Mouse (Mus musculus): Measurements from ENCODE around the gene Id3.

Gene Id3

GRCm38 (mm10) chr4:136124581-136124980 lies 18.7 kb upstream of the Id3 start:
- DNase-seq (ENCODE audit: low spot score), result no peak

- no peak for DNase-seq (ENCODE audit: low spot score)
Measured at GRCm38 (mm10) chr4:136125458-136125857, 17.8 kb upstream of the Id3 start.

DNA sequence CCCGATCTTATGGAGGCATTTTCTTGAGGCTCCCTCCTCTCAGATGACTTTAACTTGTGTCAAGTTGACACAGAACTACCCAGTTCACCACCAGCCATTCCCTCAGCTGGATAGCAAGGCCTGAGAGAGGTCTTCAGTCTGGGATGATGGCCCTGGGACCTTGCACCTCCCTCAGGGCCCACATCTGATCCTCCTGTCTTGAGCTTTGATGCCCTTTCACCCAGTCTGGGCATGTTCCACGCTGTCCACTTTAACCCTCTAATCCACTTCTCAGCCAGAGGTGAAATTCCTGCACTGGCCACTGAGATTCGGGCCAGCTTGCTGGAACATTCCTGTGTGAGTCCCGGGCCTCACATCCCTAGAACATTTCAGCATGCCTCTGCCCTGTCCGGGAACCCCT lies 17.3 kb upstream of the Id3 start:
- no peak for DNase-seq (ENCODE audit: low spot score)

GRCm38 (mm10) chr4:136127670-136128069 lies 15.6 kb upstream of the Id3 start:
- DNase-seq (ENCODE audit: low spot score), result no peak

- DNase-seq (ENCODE audit: low spot score), result no peak
Measured at GRCm38 (mm10) chr4:136129842-136130241, 13.5 kb upstream of the Id3 start.

GRCm38 (mm10) chr4:136133801-136134200 lies 9.5 kb upstream of the Id3 start:
- no peak for DNase-seq (ENCODE audit: low spot score)

DNA sequence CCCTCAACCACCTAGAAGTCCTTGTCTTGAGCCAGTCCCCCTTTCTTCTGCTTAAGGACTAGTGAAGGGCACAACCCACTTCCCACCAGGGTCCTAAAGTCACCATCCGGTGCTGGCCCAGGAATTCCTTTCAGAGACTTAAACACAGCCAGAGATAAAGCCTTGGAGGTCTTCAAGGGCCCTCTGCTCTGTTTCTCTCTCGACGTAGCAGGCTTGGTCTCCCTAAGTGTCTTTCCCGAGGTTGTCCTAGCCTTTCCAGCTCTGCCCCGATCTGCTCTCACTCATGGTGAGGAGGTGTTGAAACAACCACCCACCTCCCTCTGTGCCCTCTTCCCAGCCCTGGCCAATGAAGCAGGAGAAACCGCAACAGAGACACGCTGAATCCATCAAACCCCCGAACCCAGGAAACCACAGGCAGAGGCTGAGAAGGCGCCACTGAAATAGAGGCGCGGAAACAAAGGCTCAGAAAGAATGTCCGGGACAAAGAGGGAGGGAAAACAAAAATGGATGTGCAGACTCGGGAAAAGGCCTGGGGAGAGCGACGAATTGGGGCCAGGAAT lies 8.8 kb upstream of the Id3 start:
- DNase-seq (ENCODE audit: low spot score), result no peak

- peak; percentile 55 for DNase-seq (ENCODE audit: low spot score)
Measured at GRCm38 (mm10) chr4:136134978-136135873, 8.1 kb upstream of the Id3 start.

DNA sequence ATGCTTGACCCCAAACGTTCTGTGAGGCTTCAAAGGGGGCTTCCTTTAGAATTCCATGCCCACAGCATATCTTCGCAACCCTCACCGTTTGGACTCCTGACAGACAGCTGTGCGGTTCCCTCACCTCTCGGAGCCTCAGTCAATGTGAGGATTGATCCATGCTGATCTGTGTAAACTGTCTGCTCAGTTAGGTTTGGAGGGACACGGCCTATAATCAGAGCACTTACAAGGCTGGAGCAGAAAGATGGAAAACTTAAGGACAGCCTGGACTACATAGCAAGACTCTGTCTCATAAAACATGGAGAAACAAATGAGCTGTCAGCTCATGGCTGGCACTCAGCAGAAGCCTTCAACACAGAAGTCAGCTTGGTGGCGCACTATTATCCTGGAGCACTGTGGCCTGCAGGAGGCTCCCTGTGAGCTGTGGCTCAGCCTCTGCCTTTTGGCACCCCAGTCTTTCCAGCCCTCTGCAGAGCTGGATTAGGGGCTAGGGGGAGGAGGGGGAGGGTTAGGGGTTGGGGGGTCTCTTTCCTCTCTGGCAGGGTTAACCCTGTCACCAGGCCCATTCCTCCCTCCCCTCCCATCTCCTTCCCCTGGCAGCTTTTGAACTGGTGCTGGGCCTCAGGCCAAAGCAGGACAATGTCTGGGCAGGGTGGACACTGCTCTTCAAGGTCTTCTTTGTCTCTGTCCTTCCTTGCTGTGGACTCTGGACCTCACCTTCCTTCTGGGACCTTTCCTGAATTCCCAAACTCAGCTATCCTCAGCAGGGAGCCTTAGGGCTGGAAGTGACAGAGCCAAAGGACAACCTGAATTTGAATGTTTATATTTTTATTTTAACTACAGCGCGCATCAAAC lies 7.2 kb upstream of the Id3 start:
- DNase-seq (ENCODE audit: low spot score), result no peak

- DNase-seq (ENCODE audit: low spot score), result no peak
Measured at GRCm38 (mm10) chr4:136139326-136140110, 3.8 kb upstream of the Id3 start.

DNA sequence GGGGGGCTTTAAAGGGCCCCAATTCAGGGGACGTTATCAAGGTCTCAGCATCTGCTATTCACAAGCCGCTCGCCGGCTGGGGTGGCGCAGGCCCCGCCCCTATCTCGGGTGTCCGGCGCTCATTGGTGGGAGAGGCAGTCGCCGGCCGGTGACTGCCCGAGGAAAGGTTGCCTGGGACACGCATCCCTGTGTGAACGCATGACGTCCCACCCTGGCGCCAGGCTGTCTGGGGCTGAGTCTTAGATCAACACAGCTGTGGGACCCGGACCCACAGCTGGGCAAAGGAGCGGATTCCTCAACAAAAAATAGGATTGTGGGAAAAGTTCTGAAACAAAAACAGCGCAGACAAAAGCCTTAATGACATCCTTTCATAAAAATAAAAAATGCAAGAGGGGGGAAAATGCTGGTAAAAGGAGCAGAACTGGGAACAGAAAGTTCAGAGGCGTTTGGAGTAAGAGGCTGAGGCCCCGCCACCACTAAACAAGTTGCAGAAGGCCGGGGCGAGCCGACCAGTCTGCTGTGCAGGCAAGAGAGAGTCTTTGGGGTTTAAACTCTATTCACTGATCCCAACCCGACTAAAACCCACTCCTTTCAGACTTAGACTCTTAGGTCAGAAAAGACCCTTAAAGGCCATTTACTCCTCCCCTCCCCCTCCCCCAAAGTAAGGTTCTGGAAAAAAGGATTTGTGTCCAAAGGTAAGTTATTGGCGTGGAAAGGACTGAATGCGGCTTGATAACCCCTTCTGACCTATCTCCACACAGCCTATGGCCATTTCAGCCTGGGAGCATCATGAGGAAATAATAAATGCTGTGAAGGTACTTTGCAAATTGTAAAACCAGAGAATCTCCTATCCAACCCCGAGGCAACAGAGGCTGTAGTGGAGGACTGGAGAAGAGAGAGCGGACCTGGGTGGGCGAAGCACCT lies 2.7 kb upstream of the Id3 start:
- DNase-seq (ENCODE audit: low spot score), result peak; percentile 80

- no peak for DNase-seq (ENCODE audit: low spot score)
Measured at GRCm38 (mm10) chr4:136142267-136143192, 767 bp upstream of the Id3 start.

DNA sequence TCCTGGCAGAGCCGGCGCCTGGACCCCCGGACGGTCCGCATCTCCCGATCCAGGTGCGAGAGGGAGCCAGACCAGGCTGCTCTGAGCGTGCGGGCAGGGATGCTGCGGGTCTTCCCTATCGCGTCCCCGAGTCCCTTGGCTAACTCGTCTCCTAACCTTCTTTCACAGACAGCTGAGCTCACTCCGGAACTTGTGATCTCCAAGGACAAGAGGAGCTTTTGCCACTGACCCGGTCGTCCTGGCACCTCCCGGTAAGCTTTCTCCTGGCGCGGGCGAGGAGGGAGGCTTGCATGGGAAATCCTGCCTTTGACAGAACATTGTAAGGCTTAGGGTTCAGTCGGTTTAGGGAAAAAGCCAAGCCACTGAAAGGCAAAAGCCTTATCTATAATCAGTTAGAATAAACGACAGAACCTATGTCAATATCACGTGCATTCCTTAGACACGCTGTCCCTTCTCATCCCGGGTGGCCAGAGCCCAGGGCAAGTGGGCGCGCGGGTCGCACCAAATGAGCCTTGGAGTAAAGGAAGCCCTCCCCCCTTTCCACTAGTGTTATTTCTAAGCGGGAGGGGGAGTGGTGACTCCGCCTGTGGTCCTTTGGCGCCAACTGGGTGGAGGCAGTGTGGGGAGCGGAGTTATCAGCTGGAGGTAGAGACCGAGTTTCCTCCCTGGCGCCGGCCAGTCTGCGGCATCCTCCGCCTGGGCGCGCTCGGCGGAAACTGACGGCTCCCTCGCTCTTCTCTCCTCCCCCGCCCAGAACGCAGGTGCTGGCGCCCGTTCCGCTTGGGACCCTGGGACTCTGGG lies 1.0 kb downstream of the Id3 start:
- DNase-seq (ENCODE audit: low spot score), result peak; percentile 39

DNA sequence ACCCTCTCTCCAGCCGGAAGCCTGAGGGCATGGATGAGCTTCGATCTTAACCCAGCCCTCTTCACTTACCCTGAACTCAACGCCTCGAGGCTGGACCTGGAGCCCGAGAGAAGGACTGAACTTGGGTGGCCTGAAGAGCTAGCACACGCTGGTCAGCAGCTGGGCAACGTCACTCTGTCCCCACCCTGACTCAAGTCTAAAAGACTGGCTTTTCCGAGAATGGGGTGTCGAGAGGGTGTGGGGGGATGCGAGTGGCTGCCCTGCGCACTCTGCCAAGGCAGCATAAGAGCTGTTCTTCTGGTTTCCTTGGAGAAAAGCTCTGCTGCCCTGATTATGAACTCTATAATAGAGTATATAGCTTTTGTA lies 1.6 kb downstream of the Id3 start:
- DNase-seq (ENCODE audit: low spot score), result no peak

- no peak for DNase-seq (ENCODE audit: low spot score)
Measured at GRCm38 (mm10) chr4:136145362-136145885, 2.1 kb downstream of the Id3 start.

DNA sequence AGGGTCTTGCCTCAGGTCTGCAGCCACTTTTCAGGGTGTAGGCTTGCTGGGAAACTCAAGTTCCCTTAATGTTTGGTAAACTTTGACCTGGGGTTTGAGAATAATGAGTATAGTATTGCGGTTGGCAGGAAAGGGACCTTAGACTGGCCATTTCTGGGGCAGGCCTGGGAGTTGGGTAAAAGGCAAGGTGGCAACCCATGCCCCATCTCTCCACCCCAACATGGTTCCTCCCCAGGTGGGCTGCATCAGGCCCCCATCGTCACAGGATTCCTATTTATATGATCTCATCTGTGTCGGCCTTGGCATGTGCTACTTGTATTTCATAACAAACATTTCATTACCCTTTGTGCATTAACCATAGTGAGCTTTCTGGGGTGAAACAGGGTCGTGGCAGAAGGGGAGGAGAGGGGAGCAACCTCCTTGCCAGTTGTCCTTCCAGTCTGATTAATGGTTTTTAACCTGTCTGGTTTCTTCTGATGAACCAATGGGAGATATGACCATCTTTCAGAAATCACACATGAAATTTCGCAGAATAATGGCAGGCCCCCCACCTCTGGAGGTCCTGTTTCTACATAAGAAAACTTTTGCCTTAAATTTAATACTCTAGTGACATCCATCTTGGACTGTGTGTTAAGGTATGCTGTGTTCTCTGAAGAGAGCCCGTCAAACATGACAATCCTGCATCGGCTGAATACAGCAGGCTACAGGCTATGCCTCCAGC lies 2.9 kb downstream of the Id3 start:
- no peak for DNase-seq (ENCODE audit: low spot score)

GRCm38 (mm10) chr4:136146712-136147154 lies 3.4 kb downstream of the Id3 start:
- no peak for DNase-seq (ENCODE audit: low spot score)
